Mouse (Mus musculus) liver, embryonic 16.5 days (tissue): ENCODE data around the gene Rbp1. TPM values are rescaled to one million over a fixed set of nuclear protein-coding genes. Genes with fewer than 3 reads are reported as not detected.

Experiments
- ATAC-seq: fragments of 200-750 bp; cut with Nextera tagmentation; 2 replicates; pipeline ENCODE4 v1.8.0; 2017; ENCODE audit warnings: low read depth, mild to moderate bottlenecking, moderate number of reproducible peaks, moderate library complexity
- H3K27ac ChIP-seq: fragments of 300-500 bp; sonication (generic); 2 replicates; pipeline ENCODE4 v1.5.1; 2014; ENCODE audit warnings: mild to moderate bottlenecking, low read length
- H3K27me3 ChIP-seq: fragments of 300-500 bp; sonication (generic); 2 replicates; pipeline ENCODE4 v1.6.1; 2014; ENCODE audit warnings: low read depth, low read length, mixed read lengths; ENCODE audit not compliant: control insufficient read depth, insufficient read depth
- H3K36me3 ChIP-seq: fragments of 300-500 bp; sonication (generic); 2 replicates; pipeline ENCODE4 v1.6.1; 2014; ENCODE audit warnings: mild to moderate bottlenecking; ENCODE audit not compliant: control insufficient read depth, insufficient read depth
- H3K4me1 ChIP-seq: fragments of 300-500 bp; sonication (generic); 2 replicates; pipeline ENCODE4 v1.6.1; 2014; ENCODE audit warnings: low read depth, low read length, mixed read lengths; ENCODE audit not compliant: control insufficient read depth
- H3K4me2 ChIP-seq: fragments of 300-500 bp; sonication (generic); 2 replicates; pipeline ENCODE4 v1.6.1; 2014; ENCODE audit warnings: low read depth, low read length, mixed read lengths
- H3K4me3 ChIP-seq: fragments of 300-500 bp; sonication (generic); 2 replicates; pipeline ENCODE4 v1.5.1; 2014; ENCODE audit warnings: low read depth, mild to moderate bottlenecking, low read length
- H3K9ac ChIP-seq: fragments of 300-500 bp; sonication (generic); 2 replicates; pipeline ENCODE4 v1.6.1; 2014; ENCODE audit warnings: low read depth, low read length
- H3K9me3 ChIP-seq: fragments of 300-500 bp; sonication (generic); replicated peaks from 2 replicates; pipeline ENCODE4 v1.6.1; 2016; ENCODE audit warnings: low read length; ENCODE audit not compliant: control insufficient read depth
- WGBS: fragments of 180-500 bp; shearing (Covaris S2); extraction: QIAGEN DNeasy Blood & Tissue Kit; methylation state at CpG from one replicate; pipeline ENCODE4 v1.1.7; 2014; ENCODE audit not compliant: insufficient replicate concordance; 5-methylcytosine and 5-hydroxymethylcytosine counted together
- polyA plus RNA-seq: library from polyadenylated mRNA; unstranded; fragments of >200 nt; fragmentation: Nextera tagmentation; extraction: Ambion mirVana; gene quantifications from 2 replicates; pipeline ENCODE4 v1.2.1, GENCODE M21; 2015

The Rbp1 gene
- polyA plus RNA-seq: 45.1 and 47.3 TPM in 2 replicates

DNA sequence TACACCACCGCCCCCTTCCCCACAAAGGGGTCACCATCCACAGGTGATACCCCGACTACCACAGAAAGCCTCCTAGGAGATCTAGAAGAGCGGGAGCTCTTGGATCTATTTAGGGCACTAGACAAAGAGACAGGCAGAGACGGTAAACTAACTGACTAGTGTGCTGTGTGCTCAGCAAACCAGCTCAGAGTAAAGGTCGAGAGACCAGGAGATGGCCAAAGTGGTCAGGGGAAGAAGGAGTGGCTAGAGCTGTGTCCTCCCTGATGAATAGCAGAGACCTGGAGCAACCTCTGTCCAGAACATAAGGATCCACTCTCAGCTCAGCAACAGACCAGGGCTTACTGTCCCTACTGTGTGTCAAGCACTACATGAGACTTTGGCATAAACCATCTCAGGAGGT lies at the start of gene Rbp1:
Rbp1 (plus strand) TSS at position 306 of the 400 bp plus-strand sequence.
- peaks cover 5% of the 10 kb centered on the region for H3K4me1 ChIP-seq
- WGBS: 66% methylated on average over 5 of the region's 5 CpGs
- no peaks in the 10 kb centered on the region for H3K36me3 ChIP-seq
- peak within 1 kb of the TSS; percentile 51 for H3K27ac ChIP-seq
- no peak within 1 kb of the TSS for H3K9ac ChIP-seq
- no peaks in the 10 kb centered on the region for H3K9me3 ChIP-seq
- peak within 1 kb of the TSS; percentile 37 for H3K4me2 ChIP-seq
- ATAC-seq: peak; percentile 56
- H3K27me3 ChIP-seq: peaks cover 29% of the 10 kb centered on the region
- H3K4me3 ChIP-seq: no peak within 1 kb of the TSS; the same call in 1 of the 2 replicates

- no peak for ATAC-seq
- no peaks in the 10 kb centered on the region for H3K27me3 ChIP-seq
- H3K4me2 ChIP-seq: no peak overlapping the region
- H3K4me1 ChIP-seq: no peaks in the 10 kb centered on the region
- 86% methylated on average over 5 of the region's 5 CpGs for WGBS
- H3K9ac ChIP-seq: no peak overlapping the region
- H3K4me3 ChIP-seq: no peak overlapping the region
- H3K9me3 ChIP-seq: no peaks in the 10 kb centered on the region; the same call in 1 of the 2 replicates
- no peak overlapping the region for H3K27ac ChIP-seq
- H3K36me3 ChIP-seq: no peaks in the 10 kb centered on the region; the same call in 1 of the 2 replicates
These were observed 49.4 kb upstream of the Rbp1 start for GRCm38 (mm10) chr9:98373358-98373757.

DNA sequence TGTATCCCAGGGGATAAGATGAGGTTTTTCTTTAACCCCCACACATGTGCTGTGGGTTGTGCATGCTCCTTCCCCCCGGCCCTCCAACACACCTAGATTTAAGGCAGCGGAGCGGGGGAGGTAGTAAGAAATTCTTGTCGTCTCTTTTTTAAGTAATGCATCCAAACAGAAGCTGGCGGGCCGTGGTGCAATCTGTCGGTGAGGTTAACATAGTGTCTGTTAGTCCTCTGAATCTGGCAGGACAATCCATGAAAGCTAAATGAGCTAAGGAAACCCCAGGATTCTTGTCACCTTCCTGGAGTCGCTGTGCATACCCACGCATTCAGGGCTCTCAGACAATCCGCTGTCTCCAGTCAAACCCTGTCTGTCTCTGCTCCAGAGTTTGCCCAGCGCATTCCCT lies 47.9 kb upstream of the Rbp1 start:
- H3K27me3 ChIP-seq: no peaks in the 10 kb centered on the region
- H3K36me3 ChIP-seq: no peaks in the 10 kb centered on the region; the same call in 1 of the 2 replicates
- H3K9ac ChIP-seq: no peak overlapping the region
- H3K4me1 ChIP-seq: no peaks in the 10 kb centered on the region
- H3K27ac ChIP-seq: no peak overlapping the region
- 85% methylated on average over 11 of the region's 11 CpGs for WGBS
- H3K4me2 ChIP-seq: no peak overlapping the region
- no peaks in the 10 kb centered on the region; the same call in 1 of the 2 replicates for H3K9me3 ChIP-seq
- H3K4me3 ChIP-seq: no peak overlapping the region
- no peak for ATAC-seq

DNA sequence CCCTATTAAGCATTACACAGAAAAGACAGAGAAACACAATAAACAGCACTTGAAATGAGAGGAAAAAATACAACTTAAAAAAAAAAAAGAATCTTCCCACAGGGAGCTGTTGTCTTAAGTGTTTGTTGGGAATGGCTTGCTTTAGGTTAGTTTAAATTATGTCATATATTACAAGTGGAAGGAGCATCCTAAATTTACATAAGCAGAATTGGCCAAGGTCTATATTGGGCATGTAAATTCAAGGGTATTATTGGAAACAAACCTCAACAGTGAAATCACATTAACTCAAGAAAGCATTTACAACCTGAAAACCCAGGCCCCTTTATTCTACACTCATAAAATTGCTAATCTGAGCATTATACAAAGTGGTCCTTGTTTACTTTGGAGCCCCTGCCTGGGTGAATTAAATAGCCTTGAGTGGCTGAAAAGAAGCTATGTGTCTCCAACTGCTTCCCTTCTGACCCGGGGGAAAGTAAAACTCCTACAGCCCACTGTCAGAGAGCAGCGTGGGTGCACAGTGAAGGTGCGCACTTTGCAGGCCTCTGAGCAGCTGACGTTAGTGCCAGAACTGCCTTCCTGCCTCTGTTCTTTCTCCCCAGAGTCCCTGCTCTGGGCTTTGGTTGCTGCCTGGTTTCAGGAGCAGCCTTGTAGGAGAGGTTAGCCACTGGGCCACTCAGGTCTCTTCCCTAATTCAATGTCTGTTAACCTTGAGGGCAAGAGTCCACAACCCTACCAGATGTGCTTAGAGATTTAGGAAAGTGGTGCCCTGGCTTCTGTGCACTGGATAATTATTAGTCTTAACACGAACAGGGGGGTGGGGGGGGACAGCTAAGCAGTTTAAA lies 47.2 kb upstream of the Rbp1 start:
- WGBS: 73% methylated on average over 5 of the region's 5 CpGs

GRCm38 (mm10) chr9:98379736-98380135 lies 43.0 kb upstream of the Rbp1 start:
- Histone ChIP-seq H3K27ac (no peak overlapping the region), H3K27me3 (no peaks in the 10 kb centered on the region), H3K9ac (no peak overlapping the region), H3K4me1 (no peaks in the 10 kb centered on the region; the same call in 1 of the 2 replicates), H3K36me3 (no peaks in the 10 kb centered on the region), H3K4me3 (no peak overlapping the region), H3K9me3 (no peaks in the 10 kb centered on the region), H3K4me2 (no peak overlapping the region)
- no peak for ATAC-seq
- 82% methylated on average over 4 of the region's 4 CpGs for WGBS

More for the DNA sequence above, 47.2 kb upstream of the Rbp1 start:
- Histone ChIP-seq H3K36me3 (no peaks in the 10 kb centered on the region; the same call in 1 of the 2 replicates), H3K4me3 (no peak overlapping the region), H3K9me3 (no peaks in the 10 kb centered on the region; the same call in 1 of the 2 replicates), H3K27me3 (no peaks in the 10 kb centered on the region), H3K9ac (no peak overlapping the region), H3K4me2 (no peak overlapping the region), H3K4me1 (no peaks in the 10 kb centered on the region; the same call in 1 of the 2 replicates), H3K27ac (no peak overlapping the region)
- ATAC-seq: no peak

DNA sequence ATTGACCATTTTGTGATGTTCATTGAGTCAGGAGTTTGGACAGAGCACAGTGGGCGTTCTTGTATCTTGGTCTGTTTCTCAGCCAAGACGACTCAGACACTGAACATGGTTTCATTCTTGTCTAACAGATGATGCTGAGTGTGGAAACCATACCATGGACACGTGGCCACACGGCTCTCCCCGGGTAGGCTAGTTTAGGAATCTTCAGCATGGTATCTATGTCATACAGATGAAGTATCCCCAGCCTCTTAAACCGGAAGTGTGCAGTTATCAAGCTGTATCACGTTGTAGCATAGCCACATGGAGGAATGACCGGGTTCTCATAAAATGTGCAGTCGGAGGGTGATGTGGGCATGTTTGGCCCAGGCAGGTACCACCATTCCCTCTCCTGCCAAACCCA lies 42.2 kb upstream of the Rbp1 start:
- H3K4me2 ChIP-seq: no peak overlapping the region
- H3K4me1 ChIP-seq: no peaks in the 10 kb centered on the region; the same call in 1 of the 2 replicates
- no peaks in the 10 kb centered on the region for H3K36me3 ChIP-seq
- no peaks in the 10 kb centered on the region for H3K9me3 ChIP-seq
- H3K27me3 ChIP-seq: no peaks in the 10 kb centered on the region
- 67% methylated on average over 9 of the region's 9 CpGs for WGBS
- H3K9ac ChIP-seq: no peak overlapping the region
- H3K4me3 ChIP-seq: no peak overlapping the region
- ATAC-seq: peak; percentile 48; the same call in 1 of the 2 replicates
- no peak overlapping the region for H3K27ac ChIP-seq

DNA sequence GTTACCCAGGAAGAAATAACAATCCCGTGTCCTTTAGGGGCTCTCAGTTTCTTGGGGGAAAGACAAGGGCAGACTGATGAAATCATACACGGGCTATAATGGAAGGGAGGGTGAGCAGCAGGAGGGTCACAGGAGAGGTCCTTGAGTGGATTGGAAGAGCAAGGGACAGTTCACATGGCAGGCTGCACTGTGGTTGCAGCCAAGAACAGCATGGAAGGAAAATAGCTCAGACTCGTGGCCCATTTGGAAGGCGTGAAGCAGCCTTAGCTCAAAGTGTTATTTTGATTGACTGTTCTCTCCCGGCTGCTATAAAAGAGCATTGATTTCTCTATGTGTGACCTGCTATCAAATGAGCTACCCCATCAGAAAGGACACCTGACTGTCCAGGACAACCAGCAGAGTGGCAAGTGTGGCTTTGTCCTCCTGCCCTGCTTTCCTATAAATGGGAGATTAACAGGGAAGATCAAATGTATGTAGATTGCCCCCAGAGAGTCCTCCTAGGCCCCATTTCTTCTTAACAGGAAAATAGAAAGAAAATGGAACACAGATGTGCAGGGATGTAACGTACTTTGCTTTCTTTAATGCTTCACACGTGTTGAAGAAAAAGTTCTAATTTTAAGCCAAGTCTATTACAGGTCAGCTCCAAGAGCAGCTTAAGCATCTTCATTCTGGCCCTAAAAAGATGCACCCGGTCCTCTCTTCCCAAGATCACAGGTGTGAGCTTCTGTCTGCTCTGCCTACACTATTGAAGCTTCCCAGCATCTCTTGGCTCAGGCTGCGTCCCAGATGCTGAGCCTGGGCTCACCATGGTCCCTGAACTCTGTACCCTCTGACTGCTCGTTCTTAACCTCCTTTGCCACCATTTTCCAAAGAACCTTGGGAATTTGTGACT lies 34.8 kb upstream of the Rbp1 start:
- no peaks in the 10 kb centered on the region for H3K9me3 ChIP-seq
- H3K27ac ChIP-seq: no peak overlapping the region
- no peaks in the 10 kb centered on the region for H3K27me3 ChIP-seq
- no peak overlapping the region for H3K4me3 ChIP-seq
- no peak for ATAC-seq
- no peaks in the 10 kb centered on the region for H3K36me3 ChIP-seq
- no peak overlapping the region for H3K4me2 ChIP-seq
- no peak overlapping the region for H3K9ac ChIP-seq
- H3K4me1 ChIP-seq: no peaks in the 10 kb centered on the region
- WGBS: 79% methylated on average over 10 of the region's 10 CpGs

DNA sequence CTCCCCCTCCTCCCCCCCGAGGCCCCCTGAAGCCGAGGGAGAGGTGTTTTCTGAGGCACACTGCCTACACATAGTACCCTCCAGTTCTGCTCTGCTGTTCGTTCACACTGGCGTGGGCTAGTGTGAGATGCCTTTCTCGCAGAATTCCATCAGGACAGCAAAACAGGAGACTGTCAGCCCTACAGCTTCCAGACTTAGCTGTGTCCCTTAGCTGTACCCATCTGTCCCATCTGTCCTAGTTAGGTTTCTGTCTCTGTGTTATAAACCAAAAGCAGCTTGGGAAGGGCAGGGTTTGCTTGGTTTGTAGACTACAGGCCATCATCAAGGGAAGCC lies 34.2 kb upstream of the Rbp1 start:
- Histone ChIP-seq H3K4me2 (no peak overlapping the region), H3K9me3 (no peaks in the 10 kb centered on the region), H3K4me1 (no peaks in the 10 kb centered on the region), H3K36me3 (no peaks in the 10 kb centered on the region), H3K27me3 (no peaks in the 10 kb centered on the region), H3K27ac (no peak overlapping the region), H3K4me3 (no peak overlapping the region), H3K9ac (no peak overlapping the region)
- ATAC-seq: no peak
- WGBS: 79% methylated on average over 5 of the region's 5 CpGs
